In the genomic region with DNA sequence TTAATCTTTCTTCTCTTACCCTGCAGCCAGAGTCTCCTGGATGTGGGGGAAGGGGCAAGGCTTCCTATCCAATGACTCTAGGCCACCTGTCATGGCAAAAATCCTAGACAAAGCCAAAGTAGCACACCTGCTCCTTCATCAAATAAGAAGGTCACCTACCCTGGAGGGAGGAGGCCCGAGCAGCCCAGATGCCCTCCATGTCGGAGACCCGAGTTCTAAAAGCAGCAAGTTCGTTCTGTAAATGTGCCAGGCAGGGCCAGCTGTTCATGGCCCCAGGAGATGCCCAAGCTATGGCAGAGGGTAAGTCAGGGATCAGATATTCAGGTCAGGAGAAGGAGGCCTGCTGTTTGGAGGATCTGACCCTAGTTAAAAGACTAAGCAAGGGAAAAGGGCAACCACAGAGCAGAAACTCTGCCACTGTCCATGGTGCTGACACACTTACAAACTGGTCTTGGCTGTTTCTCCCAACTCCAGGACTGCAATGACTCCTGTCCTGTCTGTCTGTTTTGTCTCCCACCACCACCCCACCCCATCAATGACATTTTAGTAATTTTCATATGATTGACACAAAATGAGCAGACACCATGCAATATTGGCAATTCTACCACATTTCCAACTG, we compare ENCODE assay signal across 9 mouse cellular contexts.
DNase-seq lines count a peak whose midpoint lies in the region.
"Had no signal": no experiment of that assay in that cellular context is flagged by ENCODE, and none has a peak within 500 bp of the region (broad histone marks: within the 10 kb centered on the region; RNA-seq: fewer than 3 reads in every experiment).

No protein-coding gene starts in this region.

- intact Hi-C loops in heart, postnatal 14 days (cut with DNase I) = no loop called here
- intact Hi-C loops in left cerebral cortex, postnatal 25 days (cut with DNase I) = no loop called here

- H3K36me3 ChIP-seq in heart, embryonic 10.5 days = no peaks in the 10 kb centered on the region
- H3K36me3 ChIP-seq: liver, embryonic 15.5 days had no signal

- no peaks in the 10 kb centered on the region for H3K9me3 ChIP-seq in heart, embryonic 10.5 days
- H3K9me3 ChIP-seq: liver, embryonic 15.5 days had no signal

- no peak overlapping the region for H3K27ac ChIP-seq in heart, embryonic 10.5 days
- H3K27ac ChIP-seq: liver, embryonic 15.5 days had no signal

- no peak overlapping the region for H3K4me3 ChIP-seq in heart, embryonic 10.5 days
- H3K4me3 ChIP-seq: liver, embryonic 15.5 days had no signal

- 89% methylated on average over 4 of the region's 4 CpGs for WGBS in heart, embryonic 10.5 days

- peak; percentile 22 to 46 for DNase-seq in heart, postnatal 14 days
- DNase-seq in heart, embryonic 10.5 days (ENCODE audit: low spot score) = no peak
- DNase-seq in testis, postnatal 10 days (ENCODE audit: low spot score) = peak; percentile 68
- no peak for DNase-seq in testis, postnatal 14 days (ENCODE audit: low spot score)
- peak; percentile 46 for DNase-seq in embryo, embryonic 11.5 days (ENCODE audit: low read depth, low spot score)
- DNase-seq in yolk sac, embryonic 10.5 days (ENCODE audit: low spot score) = peak; percentile 19
- no peak for DNase-seq in left cerebral cortex, postnatal 25 days (ENCODE audit: low spot score in 2 of 2)
- no peak for DNase-seq in thymus, postnatal 0 days (ENCODE audit: low spot score)

- H3K27me3 ChIP-seq in heart, embryonic 10.5 days (ENCODE audit: insufficient read depth, poor library complexity, severe bottlenecking) = no peaks in the 10 kb centered on the region
- H3K27me3 ChIP-seq: liver, embryonic 15.5 days had no signal

- H3K4me1 ChIP-seq in heart, embryonic 10.5 days = no peaks in the 10 kb centered on the region
- H3K4me1 ChIP-seq: liver, embryonic 15.5 days had no signal

Comparison
In these comparisons a context has a peak if more than half of its experiments do, and no peak if none do; other contexts are left out.
1. DNase-seq: peak in heart, postnatal 14 days (2 of 2), testis, postnatal 10 days (single experiment), embryo, embryonic 11.5 days (single experiment) and yolk sac, embryonic 10.5 days (single experiment); none in heart, embryonic 10.5 days (single experiment), testis, postnatal 14 days (single experiment), left cerebral cortex, postnatal 25 days (0 of 2) and thymus, postnatal 0 days (single experiment).